Mouse (Mus musculus): ENCODE measurements around the gene Sema4f.

DNA sequence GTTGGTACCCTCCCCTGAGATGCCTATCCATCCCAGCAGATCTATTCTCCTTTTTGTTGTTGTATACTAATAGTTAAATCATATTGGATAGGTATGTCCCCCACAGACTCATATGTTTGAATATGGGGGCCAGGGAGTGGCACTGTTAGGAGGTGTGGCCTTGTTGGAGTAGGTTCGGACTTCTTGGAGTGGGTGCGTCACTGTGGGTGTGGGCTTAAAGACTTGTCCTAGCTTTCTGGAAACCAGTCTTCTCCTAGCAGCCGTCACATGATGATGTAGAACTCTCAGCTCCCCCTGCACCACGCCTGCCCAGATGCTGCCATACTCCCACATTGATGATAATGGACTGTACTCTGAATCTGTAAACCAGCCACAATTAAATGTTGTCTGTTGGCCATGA is 41.3 kb downstream of the Sema4f start:
- TF ChIP-seq CTCF (conservative IDR thresholded peaks at IDR 0.05 in 1 of 2, IDR thresholded peaks at IDR 0.05 in 1 of 2; ENCODE audit: low read depth in 2 of 2, low read length in 2 of 2) (no peak), ELF1 (IDR thresholded peaks at IDR 0.05; ENCODE audit: low read depth, low read length) (no peak), POLR2A (IDR thresholded peaks at IDR 0.05; ENCODE audit: low read depth, low read length) (no peak), MXI1 (IDR thresholded peaks at IDR 0.05; ENCODE audit: low read depth, low read length) (no peak), MAFK (IDR thresholded peaks at IDR 0.05; ENCODE audit: insufficient replicate concordance, low read length) (no peak), POLR2AphosphoS2 (IDR thresholded peaks at IDR 0.05; ENCODE audit: low read depth, low read length) (no peak), ZKSCAN1 (IDR thresholded peaks at IDR 0.05; ENCODE audit: borderline replicate concordance, low read depth, low read length) (no peak), KAT2A (IDR thresholded peaks at IDR 0.05; ENCODE audit: insufficient replicate concordance, low read length) (no peak), GABPA (IDR thresholded peaks at IDR 0.05; ENCODE audit: insufficient replicate concordance, low read depth, low read length) (no peak), USF1 (IDR thresholded peaks at IDR 0.05; ENCODE audit: low read depth, low read length) (no peak), EP300 (IDR thresholded peaks at IDR 0.05; ENCODE audit: low read length) (no peak), UBTF (IDR thresholded peaks at IDR 0.05; ENCODE audit: low read depth, low read length) (no peak), SMC3 (IDR thresholded peaks at IDR 0.05; ENCODE audit: low read depth, low read length) (no peak)
